Mouse (Mus musculus): ENCODE data around the gene Sept11.

DNA sequence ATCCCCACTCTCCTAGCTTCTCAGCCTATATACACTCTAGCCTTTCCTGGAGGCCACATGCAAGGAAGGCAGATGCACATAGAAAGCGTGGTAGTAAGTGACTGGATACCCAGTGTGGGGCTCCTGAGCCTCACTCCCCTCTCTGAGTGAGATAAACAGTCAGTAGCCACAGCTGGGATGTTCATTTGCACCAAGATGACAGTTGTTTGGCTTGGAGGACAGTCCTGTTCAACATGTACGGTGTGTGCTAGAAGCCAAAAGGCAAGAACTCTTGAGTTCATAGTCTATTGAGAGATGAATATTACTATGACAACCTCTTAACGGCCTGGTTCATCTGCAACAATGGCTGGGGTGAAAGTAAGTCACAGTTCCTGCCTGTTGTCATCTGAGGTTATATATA is 2.0 kb upstream of the Sept11 start:
- TF ChIP-seq GATA1 (IDR thresholded peaks at IDR 0.05; ENCODE audit: borderline replicate concordance, low read length), result no peak
- no peak for TF ChIP-seq FLI1 (IDR thresholded peaks at IDR 0.05; ENCODE audit: low read length)
